Mouse (Mus musculus) frontal cortex, adult (tissue): ENCODE measurements around the gene Yju2.
A peak's percentile ranks its signal among the peaks of the same experiment; 100 is the strongest.

ENCODE experiments used
- ATAC-seq: cut with Nextera tagmentation; 2 replicates; pipeline ENCODE4 v1.9.2; 2017; ENCODE audit warnings: mild to moderate bottlenecking, moderate library complexity, mixed read lengths; ENCODE audit not compliant: low TSS enrichment

Yju2 gene

GRCm38 (mm10) chr17:55958918-55959728 is at the start of gene Yju2:
Gene Yju2, plus strand, starts transcription at chr17:55959099.
- peak; percentile 85 for ATAC-seq

- peak; percentile 94 for ATAC-seq
These were observed 27.1 kb upstream of the Yju2 start for GRCm38 (mm10) chr17:55931553-55932502.

GRCm38 (mm10) chr17:55932635-55933034 is 26.3 kb upstream of the Yju2 start:
- no peak for ATAC-seq

GRCm38 (mm10) chr17:55933191-55933590 is 25.7 kb upstream of the Yju2 start:
- ATAC-seq, result no peak

DNA sequence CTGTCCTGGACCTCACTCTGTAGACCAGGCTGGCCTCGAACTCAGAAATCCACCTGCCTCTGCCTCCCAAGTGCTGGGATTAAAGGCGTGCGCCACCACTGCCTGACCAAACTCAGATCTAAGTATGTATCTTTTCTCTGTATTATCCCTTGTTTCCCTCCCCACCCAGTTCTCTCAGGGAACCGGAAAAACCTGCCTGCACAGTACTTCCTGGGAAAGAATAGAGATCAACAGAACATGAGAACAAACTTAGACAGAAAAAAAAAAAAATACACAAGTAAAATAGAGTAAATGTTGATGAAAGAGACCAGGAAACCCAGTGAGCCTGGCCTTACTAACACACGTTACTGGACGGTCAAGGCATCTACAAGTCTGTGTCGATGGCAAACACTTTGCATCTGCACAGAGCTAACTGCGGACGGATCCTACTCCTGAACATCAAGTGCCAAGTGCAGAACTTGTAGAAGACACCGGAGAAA is 14.5 kb upstream of the Yju2 start:
- ATAC-seq, result 0 out of 2 replicates have a peak, but pooled peaks have one; percentile 2

- ATAC-seq, result peak; percentile 97
These were observed 13.8 kb upstream of the Yju2 start for GRCm38 (mm10) chr17:55944866-55945682.

DNA sequence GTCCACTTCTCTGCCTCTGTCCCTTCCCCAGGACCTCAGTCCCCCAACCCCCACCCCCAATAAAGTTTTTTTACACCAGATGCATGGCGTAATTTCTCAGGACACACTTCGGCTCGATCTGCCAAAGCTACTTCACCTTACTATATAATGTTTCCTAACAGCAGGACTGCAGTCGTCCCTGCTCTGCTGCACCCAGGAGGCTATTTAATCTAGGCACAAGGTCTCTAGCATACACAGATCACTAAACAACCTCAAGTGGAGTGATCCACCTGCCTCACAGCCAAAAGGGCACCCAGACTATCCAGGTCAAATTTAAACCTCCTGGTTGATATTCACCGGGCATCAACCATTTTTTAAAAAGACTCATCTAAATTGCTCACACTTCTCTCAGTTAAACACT is 13.2 kb upstream of the Yju2 start:
- no peak for ATAC-seq

GRCm38 (mm10) chr17:55948647-55949046 is 10.3 kb upstream of the Yju2 start:
- no peak for ATAC-seq

- no peak for ATAC-seq
These were observed 9.5 kb upstream of the Yju2 start, which contains the start of gene Zfp119b for GRCm38 (mm10) chr17:55949400-55949799. Gene Zfp119b, minus strand, starts transcription at chr17:55949500.

GRCm38 (mm10) chr17:55950601-55951000 is 8.3 kb upstream of the Yju2 start:
- ATAC-seq, result no peak

GRCm38 (mm10) chr17:55952041-55952440 is 6.9 kb upstream of the Yju2 start:
- ATAC-seq, result no peak

DNA sequence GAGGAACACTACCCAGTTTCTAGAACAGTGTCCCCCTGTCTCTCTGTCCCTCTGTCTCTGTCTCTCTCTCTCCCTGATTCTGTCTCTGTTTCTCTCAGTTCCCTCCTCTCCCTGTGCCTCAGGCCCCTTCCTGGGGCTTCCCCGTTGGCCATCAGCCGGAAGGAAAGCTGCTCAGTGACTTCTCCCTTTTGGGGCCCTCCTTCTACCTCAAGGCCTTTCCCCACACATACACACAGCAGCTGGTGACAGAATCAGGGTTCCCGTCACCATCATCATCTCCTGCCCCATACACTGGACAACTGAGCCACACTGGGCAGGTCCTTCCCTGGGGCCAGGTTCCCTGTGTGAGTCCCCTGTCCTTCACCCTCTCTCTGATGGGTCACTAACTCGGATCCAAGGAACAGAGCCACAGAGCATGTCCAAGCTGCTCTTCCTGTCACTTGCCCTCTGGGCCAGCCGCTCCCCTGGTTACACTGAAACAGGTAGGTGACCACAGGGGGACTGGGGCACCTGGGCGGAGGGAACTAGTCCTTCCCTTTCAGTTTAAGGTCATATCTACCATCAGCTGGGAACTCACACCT is 6.4 kb upstream of the Yju2 start, which contains the start of gene Ebi3:
Gene Ebi3 (plus strand): TSS at position 194 of the 581 bp plus-strand sequence.
- no peak for ATAC-seq

DNA sequence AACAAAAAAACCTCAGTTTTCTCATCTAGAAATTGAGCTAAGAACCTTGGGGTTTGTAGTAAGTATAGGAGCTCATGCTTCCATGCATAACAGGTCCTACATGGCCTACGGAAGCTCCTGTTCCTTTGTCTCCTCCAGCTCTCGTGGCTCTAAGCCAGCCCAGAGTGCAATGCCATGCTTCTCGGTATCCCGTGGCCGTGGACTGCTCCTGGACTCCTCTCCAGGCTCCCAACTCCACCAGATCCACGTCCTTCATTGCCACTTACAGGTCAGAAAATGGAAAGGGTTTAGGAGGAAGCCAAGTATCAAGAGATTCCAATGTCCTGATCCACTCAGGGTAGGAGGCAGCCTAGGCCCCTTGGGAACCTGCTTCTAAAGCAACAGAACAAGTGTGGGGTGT is 5.1 kb upstream of the Yju2 start:
- ATAC-seq, result no peak

- no peak for ATAC-seq
These were observed 4.7 kb upstream of the Yju2 start for GRCm38 (mm10) chr17:55954229-55954628.

DNA sequence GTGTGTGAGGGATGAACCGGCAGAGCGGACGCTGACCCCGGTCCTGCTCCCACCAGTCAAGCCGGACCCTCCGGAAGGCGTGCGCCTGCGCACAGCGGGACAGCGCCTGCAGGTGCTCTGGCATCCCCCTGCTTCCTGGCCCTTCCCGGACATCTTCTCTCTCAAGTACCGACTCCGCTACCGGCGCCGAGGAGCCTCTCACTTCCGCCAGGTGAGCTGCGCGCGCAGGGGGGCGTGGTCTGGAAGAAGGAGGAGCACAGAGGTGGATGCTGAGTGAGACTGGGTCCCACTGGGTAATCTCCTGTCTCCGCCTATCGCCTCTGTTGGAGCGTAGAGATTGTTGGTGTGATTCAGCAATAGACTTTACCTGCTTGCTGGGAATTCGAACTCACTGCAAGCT is 2.8 kb upstream of the Yju2 start:
- peak; percentile 42 for ATAC-seq

DNA sequence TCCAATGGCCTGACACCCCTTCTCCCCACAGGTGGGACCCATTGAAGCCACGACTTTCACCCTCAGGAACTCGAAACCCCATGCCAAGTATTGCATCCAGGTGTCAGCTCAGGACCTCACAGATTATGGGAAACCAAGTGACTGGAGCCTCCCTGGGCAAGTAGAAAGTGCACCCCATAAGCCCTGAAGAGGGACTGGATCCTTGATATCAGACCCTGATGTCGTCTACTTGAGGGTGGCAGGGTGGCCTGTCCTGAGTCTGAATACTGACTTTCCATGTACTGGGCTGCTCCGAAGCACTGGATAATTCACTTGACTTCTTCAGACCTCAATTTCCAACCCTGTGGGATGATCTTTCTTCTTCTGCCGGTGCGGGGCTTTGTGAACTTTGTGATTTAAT is 2.3 kb upstream of the Yju2 start:
- no peak for ATAC-seq

GRCm38 (mm10) chr17:55957168-55957567 is 1.7 kb upstream of the Yju2 start:
- no peak for ATAC-seq

- ATAC-seq, result no peak
These were observed 944 bp upstream of the Yju2 start for GRCm38 (mm10) chr17:55957726-55958583.

GRCm38 (mm10) chr17:55958584-55958886 is 364 bp upstream of the Yju2 start:
- ATAC-seq, result no peak
